Mouse (Mus musculus) bone marrow, adult 2 months (tissue): ENCODE data around the gene Tmem102.

Experiments used
- CTCF ChIP-seq: fragments of 200-500 bp; IDR thresholded peaks from 2 replicates; pipeline ENCODE4 v1.5.1; 2011; ENCODE audit warnings: low read length, control low read depth; ENCODE audit not compliant: control insufficient read depth, insufficient read depth
- POLR2A ChIP-seq: fragments of 200-500 bp; IDR thresholded peaks from 2 replicates; pipeline ENCODE4 v1.6.1; 2011; ENCODE audit warnings: low read depth, mild to moderate bottlenecking, control low read depth, low read length, borderline replicate concordance; ENCODE audit not compliant: control insufficient read depth

DNA sequence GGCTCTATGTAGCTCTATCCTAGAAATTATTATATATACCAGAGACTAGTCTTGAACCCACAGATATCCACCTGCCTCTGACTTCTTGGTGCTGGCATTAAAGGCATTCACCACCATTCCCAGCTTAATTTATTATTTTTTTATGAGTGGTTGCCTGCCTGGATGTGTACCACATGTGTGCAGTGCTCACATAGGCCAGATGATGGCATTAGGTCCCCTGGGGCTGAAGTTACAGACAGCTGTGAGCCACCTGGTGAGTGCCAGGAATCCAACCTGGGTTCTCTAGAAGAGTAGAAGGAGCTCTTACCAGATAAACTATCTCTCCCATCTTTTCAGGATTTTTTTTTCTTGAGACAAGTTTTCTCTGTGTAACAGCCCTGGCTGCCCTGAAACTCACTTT, 4.9 kb upstream of the Tmem102 start:
- TF ChIP-seq POLR2A: no peak
- TF ChIP-seq CTCF: 0 out of 2 replicates have a peak, but pooled peaks have one; percentile 6
